ENCODE assay signal across 8 mouse cellular contexts in the genomic region with DNA sequence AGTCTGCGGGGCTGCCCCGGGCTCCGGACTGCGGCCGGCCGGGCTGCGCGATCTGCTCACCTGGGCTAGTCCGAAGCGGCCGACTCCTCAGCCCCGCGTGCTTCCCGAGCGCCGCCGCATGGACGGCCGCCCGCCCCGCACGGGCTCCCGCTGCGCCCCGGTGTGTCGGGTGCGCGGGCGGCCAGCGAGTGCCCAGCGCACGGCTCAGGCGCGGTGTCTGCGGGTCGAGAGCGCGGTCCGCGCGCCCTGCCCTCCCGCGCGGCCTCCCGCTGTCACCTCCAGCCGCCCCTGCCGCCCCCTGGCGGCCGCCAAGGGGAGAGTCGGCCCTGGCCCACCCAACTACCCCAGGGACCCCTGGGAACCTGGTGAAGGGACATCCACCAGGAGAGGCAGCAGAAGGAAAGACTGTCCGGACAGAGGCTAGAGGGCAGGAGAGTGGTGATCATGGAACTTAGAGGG. TPM values are rescaled to one million over a fixed set of nuclear protein-coding genes. Genes with fewer than 3 reads are reported as not detected.
DNase-seq lines count a peak whose midpoint lies in the region; ATAC-seq and TF ChIP-seq lines count a peak whose summit lies in the region.

Gene Thsd4, minus strand, starts transcription at position 241 of the 459 bp plus-strand sequence.

- no peaks in the 10 kb centered on the region for H3K36me3 ChIP-seq in thymus, adult 2 months (ENCODE audit: control insufficient read depth, insufficient read depth, low read length)
- H3K36me3 ChIP-seq in heart, embryonic 11.5 days (ENCODE audit: control insufficient read depth, insufficient read depth, low read length), result no peaks in the 10 kb centered on the region
- no peaks in the 10 kb centered on the region for H3K36me3 ChIP-seq in kidney, embryonic 15.5 days
- H3K36me3 ChIP-seq in liver, embryonic 16.5 days (ENCODE audit: control insufficient read depth, insufficient read depth), result no peaks in the 10 kb centered on the region
- H3K36me3 ChIP-seq in neural tube, embryonic 12.5 days, result no peaks in the 10 kb centered on the region

- H3K27ac ChIP-seq in thymus, adult 2 months (ENCODE audit: control insufficient read depth, insufficient read depth, low read length), result no peak within 1 kb of the TSS
- H3K27ac ChIP-seq in heart, embryonic 11.5 days (ENCODE audit: low read depth, low read length), result no peak within 1 kb of the TSS
- peak within 1 kb of the TSS; percentile 67 for H3K27ac ChIP-seq in kidney, embryonic 15.5 days
- no peak within 1 kb of the TSS for H3K27ac ChIP-seq in liver, embryonic 16.5 days (ENCODE audit: low read length)
- no peak within 1 kb of the TSS for H3K27ac ChIP-seq in neural tube, embryonic 12.5 days

- no peaks in the 10 kb centered on the region for H3K9me3 ChIP-seq in heart, embryonic 11.5 days (replicated peaks; ENCODE audit: control insufficient read depth, low read length)
- H3K9me3 ChIP-seq in kidney, embryonic 15.5 days (replicated peaks), result no peaks in the 10 kb centered on the region
- H3K9me3 ChIP-seq in liver, embryonic 16.5 days (replicated peaks; ENCODE audit: control insufficient read depth, low read length), result no peaks in the 10 kb centered on the region
- no peaks in the 10 kb centered on the region for H3K9me3 ChIP-seq in neural tube, embryonic 12.5 days

- H3K4me2 ChIP-seq in heart, embryonic 11.5 days, result peak within 1 kb of the TSS; percentile 72
- H3K4me2 ChIP-seq in kidney, embryonic 15.5 days, result peak within 1 kb of the TSS; percentile 82
- H3K4me2 ChIP-seq in liver, embryonic 16.5 days (ENCODE audit: low read depth, low read length), result peak within 1 kb of the TSS; percentile 63
- peak within 1 kb of the TSS; percentile 92 for H3K4me2 ChIP-seq in neural tube, embryonic 12.5 days (replicated peaks)

- peak; percentile 94 for TF ChIP-seq CTCF in thymus, adult 2 months (IDR thresholded peaks at IDR 0.05; ENCODE audit: borderline replicate concordance, control insufficient read depth, extremely low read depth, insufficient read depth, low read length, poor library complexity)

- DNase-seq in thymus, adult 2 months, result peak; percentile 42
- DNase-seq in thymus, adult 18-20 months, result no peak
- DNase-seq in embryo, embryonic 9.5 days (ENCODE audit: extremely low spot score), result peak; percentile 80
- DNase-seq in urinary bladder, adult 2 months (ENCODE audit: low spot score), result peak; percentile 78

- peaks cover 3% of the 10 kb centered on the region; the same call in 1 of the 2 replicates for H3K27me3 ChIP-seq in thymus, adult 2 months (ENCODE audit: control insufficient read depth, insufficient read depth, low read length)
- H3K27me3 ChIP-seq in heart, embryonic 11.5 days (ENCODE audit: control insufficient read depth, insufficient read depth, low read length), result no peaks in the 10 kb centered on the region
- peaks cover 11% of the 10 kb centered on the region for H3K27me3 ChIP-seq in kidney, embryonic 15.5 days
- peaks cover 24% of the 10 kb centered on the region for H3K27me3 ChIP-seq in liver, embryonic 16.5 days (ENCODE audit: control insufficient read depth, insufficient read depth, low read depth, low read length)
- H3K27me3 ChIP-seq in neural tube, embryonic 12.5 days (replicated peaks), result peaks cover 43% of the 10 kb centered on the region

- no peak for TF ChIP-seq POLR2A in thymus, adult 2 months (IDR thresholded peaks at IDR 0.05; ENCODE audit: control insufficient read depth, extremely low read depth, insufficient read depth, low read length, poor library complexity)

- peak; percentile 50; the same call in 1 of the 2 replicates for ATAC-seq in heart, embryonic 11.5 days (replicated peaks; ENCODE audit: insufficient number of reproducible peaks, low FRiP score, low TSS enrichment)
- ATAC-seq in kidney, embryonic 15.5 days (replicated peaks; ENCODE audit: low FRiP score), result peak; percentile 68
- ATAC-seq in liver, embryonic 16.5 days (ENCODE audit: low read depth), result no peak
- ATAC-seq in neural tube, embryonic 12.5 days (ENCODE audit: low FRiP score, low read depth), result peak; percentile 56

- peak within 1 kb of the TSS; percentile 72 for H3K9ac ChIP-seq in heart, embryonic 11.5 days (ENCODE audit: low read depth, low read length)
- H3K9ac ChIP-seq in kidney, embryonic 15.5 days, result peak within 1 kb of the TSS; percentile 65
- no peak within 1 kb of the TSS for H3K9ac ChIP-seq in liver, embryonic 16.5 days (ENCODE audit: low read depth, low read length)
- H3K9ac ChIP-seq in neural tube, embryonic 12.5 days, result peak within 1 kb of the TSS; percentile 69

- H3K4me1 ChIP-seq in thymus, adult 2 months (replicated peaks; ENCODE audit: control insufficient read depth, insufficient read depth, low read length), result 0 out of 2 replicates have a peak, but pooled peaks cover 2% of the 10 kb centered on the region
- H3K4me1 ChIP-seq in heart, embryonic 11.5 days (ENCODE audit: control insufficient read depth, insufficient read depth, low read length), result peaks cover 51% of the 10 kb centered on the region
- peaks cover 77% of the 10 kb centered on the region for H3K4me1 ChIP-seq in kidney, embryonic 15.5 days
- H3K4me1 ChIP-seq in liver, embryonic 16.5 days (ENCODE audit: control insufficient read depth, low read depth, low read length), result no peaks in the 10 kb centered on the region
- peaks cover 58% of the 10 kb centered on the region for H3K4me1 ChIP-seq in neural tube, embryonic 12.5 days

- 3% methylated on average over 50 of the region's 51 CpGs for WGBS in thymus, adult 2 months
- WGBS in heart, embryonic 11.5 days (ENCODE audit: insufficient replicate concordance), result under 1% methylated on average over 36 of the region's 51 CpGs
- under 1% methylated on average over 49 of the region's 51 CpGs for WGBS in kidney, embryonic 15.5 days
- 1% methylated on average over 49 of the region's 51 CpGs for WGBS in liver, embryonic 16.5 days (ENCODE audit: insufficient replicate concordance)
- under 1% methylated on average over 50 of the region's 51 CpGs for WGBS in neural tube, embryonic 12.5 days

- peak within 1 kb of the TSS; percentile 3; the same call in 1 of the 2 replicates for H3K4me3 ChIP-seq in thymus, adult 2 months (ENCODE audit: control insufficient read depth, insufficient read depth, low read length)
- peak within 1 kb of the TSS; percentile 62 for H3K4me3 ChIP-seq in heart, embryonic 11.5 days (ENCODE audit: low read depth, low read length)
- H3K4me3 ChIP-seq in kidney, embryonic 15.5 days (replicated peaks), result peak within 1 kb of the TSS; percentile 61
- peak within 1 kb of the TSS; percentile 56 for H3K4me3 ChIP-seq in liver, embryonic 16.5 days (ENCODE audit: low read depth, low read length)
- H3K4me3 ChIP-seq in neural tube, embryonic 12.5 days, result peak within 1 kb of the TSS; percentile 59

RNA-seq across cellular contexts. Expression of gene Thsd4, which starts in this region (rescaled TPM):
- polyA plus RNA-seq in thymus, adult 2 months (2012; rRNA removed), result 4.3 and 4.6 TPM in 2 replicates
- 10.6 and 14.6 TPM in 2 replicates for polyA plus RNA-seq in heart, embryonic 11.5 days (2014; fragmentation: Nextera tagmentation; extraction: Ambion mirVana)
- 29.7 and 31.0 TPM in 2 replicates for polyA plus RNA-seq in kidney, embryonic 15.5 days (2015; fragmentation: Nextera tagmentation; extraction: Ambion mirVana)
- polyA plus RNA-seq in liver, embryonic 16.5 days (2015; fragmentation: Nextera tagmentation; extraction: Ambion mirVana), result 0.81 and 1.1 TPM in 2 replicates
- polyA plus RNA-seq in neural tube, embryonic 12.5 days (2016; fragmentation: Nextera tagmentation; extraction: Ambion mirVana), result 10.9 and 12.0 TPM in 2 replicates
- 19.5 and 21.2 TPM in 2 replicates for polyA plus RNA-seq in urinary bladder, adult 2 months (2012; rRNA removed)

Comparison
In these comparisons a context has a peak if more than half of its experiments do, and no peak if none do; other contexts are left out.
1. DNase-seq: peak in thymus, adult 2 months (single experiment), embryo, embryonic 9.5 days (single experiment) and urinary bladder, adult 2 months (single experiment); none in thymus, adult 18-20 months (0 of 2).
2. H3K4me3 ChIP-seq: peak in every context shown above with its lines; median percentile 62 in heart, embryonic 11.5 days; 61 in kidney, embryonic 15.5 days; 59 in neural tube, embryonic 12.5 days; 56 in liver, embryonic 16.5 days; 3 in thymus, adult 2 months.
3. Peak in every context shown above with its lines, with median percentiles within 50 percentile points of each other: H3K4me2 ChIP-seq.